Mouse (Mus musculus): ENCODE data around the gene Isy1.

DNA sequence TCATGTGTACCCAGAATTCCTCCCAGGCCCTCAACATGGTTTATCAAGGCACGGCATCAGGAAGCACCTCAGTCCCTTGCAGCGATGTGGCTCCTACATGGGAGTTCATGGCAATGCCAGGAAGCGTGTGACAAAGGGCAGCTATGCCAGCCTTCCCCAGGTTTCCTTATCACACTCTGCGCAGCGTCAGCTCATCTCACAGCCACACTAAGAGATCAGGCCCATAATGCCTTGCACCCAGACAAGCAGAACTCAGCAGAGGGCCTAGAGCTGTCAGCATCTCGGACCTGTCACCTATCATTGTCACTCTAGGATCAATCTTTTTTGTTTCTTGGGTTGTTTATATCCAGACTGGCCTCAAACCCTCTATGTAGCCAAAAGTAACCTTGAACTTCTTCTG lies 39.0 kb downstream of the Isy1 start:
- TF ChIP-seq MAZ (IDR thresholded peaks at IDR 0.05; ENCODE audit: low read depth, low read length) (no peak), MAX (IDR thresholded peaks at IDR 0.05; ENCODE audit: low read length) (no peak), CTCF (conservative IDR thresholded peaks at IDR 0.05 in 1 of 2, IDR thresholded peaks at IDR 0.05 in 1 of 2; ENCODE audit: low read depth in 2 of 2, low read length in 2 of 2) (no peak), MEF2A (IDR thresholded peaks at IDR 0.05; ENCODE audit: borderline replicate concordance, low read depth, low read length) (no peak), POLR2A (IDR thresholded peaks at IDR 0.05; ENCODE audit: low read depth, low read length) (no peak), KAT2A (IDR thresholded peaks at IDR 0.05; ENCODE audit: insufficient replicate concordance, low read length) (no peak)

All from CH12.LX (cell line).